Mouse (Mus musculus) ES-CJ7 (cell line): ENCODE data around the gene Nup214.

Experiments
- DNase-seq: peaks from one replicate; pipeline ENCODE4 v3.0.0; 2011; ENCODE audit warnings: low read depth, low spot score

The Nup214 gene

GRCm38 (mm10) chr2:32095351-32096121, 121.3 kb downstream of the Nup214 start, which contains the start of gene Plpp7:
Gene Plpp7 (plus strand): TSS chr2:32095528.
- DNase-seq: no peak

DNA sequence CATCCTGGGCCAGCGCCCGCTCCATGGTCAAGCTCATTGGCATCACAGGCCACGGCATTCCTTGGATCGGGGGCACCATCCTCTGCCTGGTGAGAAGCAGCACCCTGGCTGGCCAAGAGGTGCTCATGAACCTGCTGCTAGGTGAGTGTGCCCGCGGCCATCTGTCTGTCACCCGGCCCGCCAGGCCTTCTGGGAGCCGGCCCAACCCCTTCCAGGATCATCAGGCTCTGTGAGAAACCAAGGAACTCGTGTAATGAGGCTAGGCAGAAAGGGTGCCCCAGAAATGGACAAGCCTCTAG, 121.8 kb downstream of the Nup214 start:
- DNase-seq: no peak

DNA sequence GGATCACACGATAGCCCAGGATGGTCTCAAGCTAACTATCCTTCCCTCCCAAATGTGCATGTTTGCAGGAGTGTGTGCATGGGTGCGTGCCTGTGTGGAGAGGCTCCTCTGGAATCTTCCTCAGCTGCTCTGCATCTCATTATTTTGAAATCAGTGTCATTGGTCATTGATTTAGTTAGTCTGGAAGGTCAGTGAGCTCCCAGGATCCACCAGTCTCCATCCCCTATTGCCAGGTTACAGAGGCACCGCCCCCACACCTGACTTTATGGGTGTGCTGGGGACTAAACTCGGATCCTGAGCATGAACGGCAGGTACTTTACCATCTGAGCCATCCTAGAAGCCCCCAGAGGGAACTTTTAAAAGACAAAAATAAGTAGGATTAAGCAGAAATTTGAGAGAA, 128.7 kb downstream of the Nup214 start:
- peak; percentile 33 for DNase-seq

DNA sequence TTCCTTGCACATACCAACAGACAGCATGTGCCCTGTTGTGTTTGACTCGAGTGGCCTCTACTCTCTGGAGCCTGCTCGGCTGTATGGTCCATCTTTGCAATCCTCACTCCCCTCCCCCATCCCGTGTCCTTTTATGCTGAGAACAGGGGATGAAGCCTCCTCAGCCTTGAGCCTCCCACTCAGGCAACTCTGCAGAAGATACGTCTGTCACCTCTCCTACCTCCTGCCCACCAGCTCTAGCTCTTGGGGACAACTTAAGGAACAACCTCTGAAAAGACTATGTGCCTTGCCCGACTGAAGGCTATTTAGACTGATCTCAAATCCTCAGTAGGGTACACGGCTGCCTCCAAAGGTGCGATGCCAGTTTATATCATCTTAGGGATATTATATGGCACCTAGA, 129.3 kb downstream of the Nup214 start:
- DNase-seq: no peak
